Mouse (Mus musculus) E14TG2a.4 (cell line): ENCODE results near the gene Krt27.

Source experiments
- H3K27me3 ChIP-seq: 2 replicates; pipeline ENCODE4 v1.6.1; 2014; ENCODE audit warnings: low read length, control low read depth; ENCODE audit not compliant: insufficient read depth
- H3K36me3 ChIP-seq: 2 replicates; pipeline ENCODE4 v1.6.1; 2014; ENCODE audit warnings: low read length, control low read depth; ENCODE audit not compliant: insufficient read depth
- H3K4me1 ChIP-seq: replicated peaks from 2 replicates; pipeline ENCODE4 v1.6.1; 2014; ENCODE audit warnings: low read depth, low read length, control low read depth
- H3K4me3 ChIP-seq: replicated peaks from 2 replicates; pipeline ENCODE4 v1.5.1; 2014; ENCODE audit warnings: mild to moderate bottlenecking, low read length
- H3K9me3 ChIP-seq: 2 replicates; pipeline ENCODE4 v1.6.1; 2014; ENCODE audit warnings: low read length, control low read depth
- CTCF ChIP-seq: conservative IDR thresholded peaks from 2 replicates; pipeline ENCODE4 v1.5.1; 2014; ENCODE audit warnings: low read length
- NANOG ChIP-seq: IDR thresholded peaks from 2 replicates; pipeline ENCODE4 v1.6.1; 2014; ENCODE audit warnings: borderline replicate concordance, low read length, mixed read lengths
- POU5F1 ChIP-seq: IDR thresholded peaks from 2 replicates; pipeline ENCODE4 v1.6.1; 2014; ENCODE audit warnings: low read length, borderline replicate concordance

Krt27 gene

GRCm38 (mm10) chr11:99364412-99364811 is 13.5 kb upstream of the Krt27 start:
- Histone ChIP-seq H3K4me3 (no peak overlapping the region), H3K9me3 (no peaks in the 10 kb centered on the region), H3K36me3 (no peaks in the 10 kb centered on the region), H3K27me3 (no peaks in the 10 kb centered on the region; the same call in 1 of the 2 replicates), H3K4me1 (peaks cover 8% of the 10 kb centered on the region)
- TF ChIP-seq CTCF (peak; percentile 85), NANOG (no peak)

GRCm38 (mm10) chr11:99361423-99361822 is 10.5 kb upstream of the Krt27 start:
- peaks cover 4% of the 10 kb centered on the region for H3K4me1 ChIP-seq
- no peaks in the 10 kb centered on the region for H3K36me3 ChIP-seq
- H3K9me3 ChIP-seq, result no peaks in the 10 kb centered on the region
- H3K27me3 ChIP-seq, result peaks cover 3% of the 10 kb centered on the region; the same call in 1 of the 2 replicates
- no peak overlapping the region for H3K4me3 ChIP-seq
- TF ChIP-seq POU5F1 (no peak), CTCF (no peak), NANOG (no peak)

GRCm38 (mm10) chr11:99339299-99339847 is 11.5 kb downstream of the Krt27 start:
- no peak overlapping the region for H3K4me3 ChIP-seq
- no peaks in the 10 kb centered on the region for H3K9me3 ChIP-seq
- H3K4me1 ChIP-seq, result no peaks in the 10 kb centered on the region
- TF ChIP-seq POU5F1, result no peak
- no peak for TF ChIP-seq NANOG
- TF ChIP-seq CTCF, result no peak
- H3K36me3 ChIP-seq, result no peaks in the 10 kb centered on the region
- 0 out of 2 replicates have a peak, but pooled peaks cover 3% of the 10 kb centered on the region for H3K27me3 ChIP-seq

- Histone ChIP-seq H3K9me3 (no peaks in the 10 kb centered on the region), H3K36me3 (no peaks in the 10 kb centered on the region), H3K4me1 (no peaks in the 10 kb centered on the region), H3K27me3 (0 out of 2 replicates have a peak, but pooled peaks cover 3% of the 10 kb centered on the region), H3K4me3 (no peak within 1 kb of the TSS)
- no peak for TF ChIP-seq NANOG
- TF ChIP-seq POU5F1, result no peak
- no peak for TF ChIP-seq CTCF
These were observed 13.0 kb downstream of the Krt27 start, which contains the start of gene Krt26 for GRCm38 (mm10) chr11:99337866-99338265. Gene Krt26, minus strand, starts transcription at chr11:99337966.

DNA sequence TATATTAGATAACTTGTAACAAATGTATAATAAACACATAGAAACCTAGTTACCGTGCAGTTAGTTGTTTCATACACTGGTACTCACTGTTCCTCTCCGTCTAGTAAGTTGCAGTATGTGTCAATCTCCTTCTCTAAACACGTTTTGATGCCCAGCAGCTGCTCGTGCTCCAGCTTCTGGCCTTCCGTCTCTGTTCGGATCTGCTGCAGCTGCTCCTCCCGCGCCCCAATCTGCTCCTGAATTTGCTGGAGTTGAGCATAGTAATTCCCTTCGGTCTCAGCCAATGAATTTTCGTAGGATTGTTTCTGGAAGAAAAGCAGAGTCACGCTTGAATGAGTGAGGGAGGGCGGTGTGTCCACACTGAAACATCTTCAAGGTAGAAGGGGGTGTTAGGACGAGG is 17.5 kb downstream of the Krt27 start:
- no peaks in the 10 kb centered on the region for H3K9me3 ChIP-seq
- 0 out of 2 replicates have a peak, but pooled peaks cover 7% of the 10 kb centered on the region for H3K27me3 ChIP-seq
- H3K36me3 ChIP-seq, result no peaks in the 10 kb centered on the region
- TF ChIP-seq CTCF, result no peak
- TF ChIP-seq NANOG, result no peak
- no peak for TF ChIP-seq POU5F1
- no peaks in the 10 kb centered on the region for H3K4me1 ChIP-seq
- H3K4me3 ChIP-seq, result no peak overlapping the region

DNA sequence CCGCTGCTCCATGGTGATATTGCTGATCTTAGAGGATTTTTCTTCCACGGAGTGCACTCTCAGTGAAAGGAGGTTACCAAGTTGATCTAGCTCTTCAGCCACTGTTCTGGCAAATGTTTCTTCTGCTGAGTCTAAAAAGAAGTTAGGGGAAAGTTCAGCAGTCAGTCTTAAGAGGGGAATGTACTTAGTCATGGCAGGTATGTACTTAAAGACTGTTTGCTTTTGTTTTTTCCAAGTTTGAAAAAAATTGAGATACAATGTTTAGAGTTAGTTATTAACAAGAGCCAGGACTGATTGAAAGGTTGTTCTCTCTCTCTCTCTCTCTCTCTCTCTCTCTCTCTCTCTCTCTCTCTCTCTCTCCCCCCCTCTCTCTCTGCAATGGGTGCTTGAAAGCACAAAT is 21.2 kb downstream of the Krt27 start:
- Histone ChIP-seq H3K9me3 (no peaks in the 10 kb centered on the region), H3K4me3 (no peak overlapping the region), H3K27me3 (0 out of 2 replicates have a peak, but pooled peaks cover 4% of the 10 kb centered on the region), H3K36me3 (no peaks in the 10 kb centered on the region), H3K4me1 (0 out of 2 replicates have a peak, but pooled peaks cover 5% of the 10 kb centered on the region)
- TF ChIP-seq CTCF, result no peak
- TF ChIP-seq NANOG, result no peak

GRCm38 (mm10) chr11:99322851-99323250 is 28.1 kb downstream of the Krt27 start, which contains the start of gene Krt25:
Gene Krt25, minus strand, starts transcription at chr11:99322951.
- TF ChIP-seq POU5F1 (no peak), NANOG (no peak), CTCF (no peak)
- Histone ChIP-seq H3K27me3 (peaks cover 6% of the 10 kb centered on the region; the same call in 1 of the 2 replicates), H3K9me3 (no peaks in the 10 kb centered on the region), H3K4me3 (no peak within 1 kb of the TSS), H3K36me3 (no peaks in the 10 kb centered on the region), H3K4me1 (0 out of 2 replicates have a peak, but pooled peaks cover 5% of the 10 kb centered on the region)

- H3K4me1 ChIP-seq, result no peaks in the 10 kb centered on the region
- no peak overlapping the region for H3K4me3 ChIP-seq
- H3K36me3 ChIP-seq, result no peaks in the 10 kb centered on the region
- H3K27me3 ChIP-seq, result peaks cover 6% of the 10 kb centered on the region; the same call in 1 of the 2 replicates
- no peaks in the 10 kb centered on the region for H3K9me3 ChIP-seq
- TF ChIP-seq NANOG (no peak), CTCF (no peak), POU5F1 (no peak)
These were observed 29.8 kb downstream of the Krt27 start for GRCm38 (mm10) chr11:99321094-99321493.

DNA sequence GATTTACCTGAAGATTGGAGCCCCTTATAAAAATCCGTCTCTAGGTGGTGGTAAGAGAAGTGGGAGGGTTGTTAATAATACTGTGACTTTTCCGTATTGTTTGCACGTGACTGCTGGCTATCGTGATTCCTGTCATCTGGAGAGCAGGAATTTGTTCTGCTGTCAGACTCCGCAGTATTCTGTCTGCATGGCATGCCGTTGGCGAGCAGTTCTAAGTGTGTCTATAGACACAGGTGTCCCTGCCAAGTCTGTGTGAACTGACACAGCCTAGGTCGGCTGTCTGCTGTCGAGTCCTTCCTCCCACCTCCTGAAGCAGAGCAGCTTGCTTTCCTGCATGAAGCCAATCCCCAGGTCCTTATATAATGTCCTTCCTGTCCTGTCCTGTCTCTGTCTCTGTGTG is 31.8 kb downstream of the Krt27 start:
- Histone ChIP-seq H3K4me3 (no peak overlapping the region), H3K36me3 (no peaks in the 10 kb centered on the region), H3K4me1 (no peaks in the 10 kb centered on the region), H3K9me3 (no peaks in the 10 kb centered on the region), H3K27me3 (peaks cover 6% of the 10 kb centered on the region; the same call in 1 of the 2 replicates)
- TF ChIP-seq CTCF (no peak), NANOG (no peak), POU5F1 (no peak)
